Mouse (Mus musculus) layer of hippocampus, postnatal 36 days (tissue): ENCODE measurements at regions not wholly inside any gene's neighbourhood (a gene's known extent, or its start where the extent isn't known, plus 50 kb on each side); places are given as distances from the start of the nearest gene placed in this dataset.
A peak's percentile ranks its signal among the peaks of the same experiment; 100 is the strongest.
"Not testable (repeated sequence)": the region's sequence is repeated elsewhere in the genome, so short reads cannot be mapped to it uniquely, and the experiment has no call there.

Experiments used
- DNase-seq, 2 experiments: peaks; one replicate each; pipeline ENCODE4 v3.0.0; 2022

DNA sequence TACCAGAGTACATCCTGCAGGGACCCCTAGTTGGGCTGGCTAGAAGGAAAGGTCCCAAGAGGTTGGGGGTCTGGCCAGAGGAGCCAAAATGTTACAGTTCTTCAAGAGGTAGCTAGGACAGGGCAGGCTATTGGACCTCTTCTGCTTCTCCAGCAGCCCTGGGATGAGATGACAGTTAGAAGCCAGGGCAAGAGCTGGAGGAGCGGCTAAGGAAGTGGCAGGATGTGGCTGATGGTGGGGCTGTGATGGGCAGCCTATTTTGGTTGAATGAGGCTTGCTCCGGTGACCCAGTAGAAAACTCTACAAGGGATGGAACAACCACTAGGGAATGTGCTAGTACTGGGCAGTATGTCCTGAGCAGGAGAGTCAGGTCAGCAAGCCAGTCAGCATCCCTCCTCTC, 82.8 kb downstream of the Ddx11 start:
- DNase-seq, result no peak

DNA sequence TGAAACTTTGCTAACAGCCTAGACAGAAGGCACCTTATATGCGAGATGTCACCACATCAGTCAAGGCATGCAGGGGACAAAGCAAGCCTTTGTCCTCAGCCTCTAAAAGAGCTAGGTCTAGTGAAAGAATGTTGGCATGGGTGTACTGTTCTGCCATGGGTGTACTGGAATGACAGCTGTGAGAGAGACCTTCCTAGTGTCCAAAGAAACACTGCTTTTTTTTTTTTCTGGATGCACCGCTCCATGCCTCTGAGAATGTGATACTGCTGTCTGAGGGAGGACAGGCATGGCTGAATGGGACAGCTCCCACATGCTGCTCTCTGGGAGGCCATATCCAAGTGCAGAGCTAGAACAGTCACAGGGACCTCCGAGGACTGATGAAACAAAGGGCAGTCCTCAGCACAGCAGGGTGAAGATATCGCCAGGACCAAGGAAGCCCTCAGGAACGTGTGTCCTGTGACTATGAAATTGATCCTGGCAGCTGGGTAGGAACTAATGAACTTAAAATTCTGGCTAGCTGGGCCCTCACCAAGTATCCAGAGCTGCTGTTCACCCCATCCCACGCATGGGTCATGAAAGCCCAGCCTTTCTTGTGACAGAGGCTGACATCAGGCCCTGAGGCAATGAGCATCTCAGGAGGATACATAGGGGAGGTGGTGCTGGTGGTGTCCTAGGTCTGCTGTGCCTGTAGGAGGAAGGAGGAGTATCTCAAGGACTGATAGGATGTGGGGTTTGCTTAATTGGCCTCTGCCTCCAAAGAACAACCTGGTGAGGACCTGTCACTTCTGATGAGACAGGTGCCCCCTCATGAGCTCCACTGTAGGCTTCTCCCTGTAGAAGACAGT, 84.6 kb downstream of the Ddx11 start:
- DNase-seq, result not testable (repeated sequence)

DNA sequence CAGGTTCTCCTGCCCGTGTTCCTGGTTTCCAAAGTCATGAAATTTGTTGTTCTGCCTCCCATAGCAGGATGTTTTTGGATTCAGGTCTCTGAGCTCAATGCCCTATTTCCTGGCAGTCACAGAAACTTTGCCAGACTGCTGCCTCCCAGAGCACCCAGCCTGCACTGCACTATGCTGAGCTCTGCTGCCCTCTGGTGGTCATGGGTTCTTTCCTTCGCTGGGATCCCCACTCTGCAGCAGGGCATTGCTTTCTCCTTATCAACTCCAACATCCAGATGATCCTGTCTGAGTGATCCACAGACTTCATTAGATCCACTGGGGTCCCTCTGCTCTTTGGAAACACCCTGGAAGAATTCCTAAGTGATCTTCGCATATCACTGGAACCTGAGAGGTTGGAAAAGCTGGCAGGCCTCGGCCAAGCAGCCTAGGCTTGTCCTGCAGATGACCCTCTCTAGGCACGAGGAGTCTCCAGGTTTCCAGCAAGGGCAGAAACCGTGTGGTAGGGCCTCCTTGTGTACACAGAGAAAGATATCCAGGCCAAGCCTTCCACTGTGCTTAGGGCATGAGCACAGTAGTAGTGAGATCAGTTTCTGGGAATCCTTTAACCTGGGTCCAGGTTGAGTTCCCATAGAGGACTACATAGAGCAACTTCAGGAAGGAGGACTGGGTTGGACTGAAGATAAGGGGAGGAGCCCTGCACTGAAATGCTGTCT, 85.6 kb downstream of the Ddx11 start:
- not testable (repeated sequence) for DNase-seq

DNA sequence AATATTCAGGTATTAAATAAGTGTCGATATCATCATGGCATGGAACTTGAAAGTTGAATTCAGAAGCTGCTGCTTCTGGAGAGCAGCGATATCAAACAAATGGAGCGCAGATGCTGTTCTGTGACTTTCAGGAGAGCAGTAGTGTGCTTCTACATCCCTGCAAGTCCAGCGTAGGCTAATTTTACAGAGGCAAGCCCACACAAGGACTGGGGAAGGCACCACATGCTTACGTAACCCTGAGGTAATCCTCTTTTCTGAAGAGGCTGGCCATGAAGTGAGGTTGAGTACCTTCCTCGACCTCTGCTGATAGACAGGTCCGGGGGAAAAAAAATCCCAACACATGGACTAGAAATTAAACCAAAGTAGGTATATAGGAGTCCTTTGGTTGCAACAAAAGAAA, 88.2 kb downstream of the Ddx11 start:
- no peak for DNase-seq

DNA sequence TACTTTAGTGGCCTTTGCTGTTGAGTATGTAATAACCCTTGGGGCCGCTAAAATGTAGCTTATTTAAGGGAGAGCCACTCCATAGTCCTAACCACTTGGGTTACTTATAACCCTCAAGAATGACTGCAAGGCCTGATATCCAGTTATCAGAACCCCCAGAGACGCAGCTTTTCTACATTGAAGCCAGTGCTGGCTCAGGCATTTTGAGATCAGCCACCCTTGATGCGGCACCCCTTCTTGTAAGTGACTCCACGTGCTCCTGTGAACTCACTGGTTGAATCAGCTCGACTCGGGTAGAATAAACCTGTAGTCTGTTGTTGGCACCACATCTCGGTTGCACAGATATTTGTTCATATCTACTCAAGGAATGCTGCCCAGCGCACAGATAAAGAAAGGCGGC, 89.3 kb downstream of the Ddx11 start:
- no peak for DNase-seq

DNA sequence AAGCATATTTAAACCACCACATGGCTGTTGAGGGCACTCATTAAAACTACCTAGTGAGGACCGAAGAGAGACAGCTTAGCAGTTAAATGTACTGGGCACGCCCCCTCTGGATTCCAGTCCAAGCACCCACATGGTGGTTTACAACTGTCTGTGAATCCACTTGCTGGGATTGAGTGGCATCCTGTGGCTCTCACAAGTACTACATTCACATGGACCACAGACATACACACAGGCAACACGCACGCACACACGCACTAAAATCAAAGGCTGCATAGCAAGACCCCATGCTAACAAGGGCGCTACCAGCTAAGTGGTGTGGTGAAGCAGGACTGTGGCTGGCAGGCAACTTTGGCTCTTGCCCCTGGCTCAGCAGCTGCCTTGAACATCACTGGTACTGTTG, 95.0 kb downstream of the Ddx11 start:
- no peak for DNase-seq

DNA sequence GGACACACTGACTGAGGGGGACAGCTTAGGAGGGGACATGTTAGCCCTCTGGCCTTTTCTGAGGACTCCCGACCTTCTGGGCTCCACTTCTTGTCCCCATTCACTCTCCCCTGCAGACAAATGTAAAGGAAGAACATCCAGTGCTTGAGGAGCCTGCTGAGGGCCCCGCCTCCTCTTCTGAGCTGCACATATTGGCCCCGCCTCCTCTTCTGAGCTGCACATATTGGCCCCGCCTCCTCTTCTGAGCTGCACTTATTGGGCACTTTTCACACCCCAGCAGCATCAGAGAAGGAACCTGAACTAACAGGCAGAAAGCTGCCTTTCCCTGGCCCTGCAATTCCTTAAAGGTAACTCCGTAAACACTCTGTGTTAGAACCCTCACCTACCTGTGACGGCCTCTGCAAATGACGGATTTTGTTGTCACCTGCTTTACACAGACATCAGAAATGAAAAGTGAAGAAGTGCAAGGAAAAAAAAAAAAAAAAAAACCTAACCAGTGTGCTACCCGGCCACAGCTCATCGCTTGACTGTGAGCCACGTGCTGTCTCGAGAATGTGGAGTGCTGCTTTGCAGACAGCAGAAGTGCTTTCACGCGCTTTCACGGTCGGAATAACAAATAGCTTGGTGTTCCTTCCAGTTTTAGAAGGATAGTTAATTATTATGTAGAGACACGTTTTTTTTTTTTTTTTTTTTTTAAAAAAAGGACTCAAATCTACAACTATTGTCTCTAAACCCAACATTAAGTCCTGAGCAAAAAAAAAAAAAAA, 96.5 kb downstream of the Ddx11 start:
- DNase-seq, result no peak

DNA sequence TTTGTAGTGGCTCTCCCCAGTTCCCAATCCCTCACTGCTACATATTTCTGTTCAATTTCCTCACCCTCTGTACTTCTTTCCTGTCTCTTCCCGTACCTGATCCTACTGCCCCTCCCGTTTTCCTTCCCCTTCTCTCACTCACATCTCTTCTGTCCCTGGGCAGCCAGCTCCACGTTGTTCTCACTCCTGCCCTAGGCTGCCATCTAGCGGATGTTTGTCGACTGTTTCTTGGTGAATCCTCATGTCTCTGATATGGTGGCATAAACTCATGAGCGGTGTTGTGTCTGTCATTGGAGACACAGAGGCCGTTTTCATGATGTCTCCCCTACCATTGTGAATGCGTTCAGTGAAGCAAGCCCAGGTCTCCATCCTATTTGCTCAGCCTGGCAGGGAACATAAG, 97.9 kb downstream of the Ddx11 start:
- DNase-seq, result peak; percentile 48 to 66

DNA sequence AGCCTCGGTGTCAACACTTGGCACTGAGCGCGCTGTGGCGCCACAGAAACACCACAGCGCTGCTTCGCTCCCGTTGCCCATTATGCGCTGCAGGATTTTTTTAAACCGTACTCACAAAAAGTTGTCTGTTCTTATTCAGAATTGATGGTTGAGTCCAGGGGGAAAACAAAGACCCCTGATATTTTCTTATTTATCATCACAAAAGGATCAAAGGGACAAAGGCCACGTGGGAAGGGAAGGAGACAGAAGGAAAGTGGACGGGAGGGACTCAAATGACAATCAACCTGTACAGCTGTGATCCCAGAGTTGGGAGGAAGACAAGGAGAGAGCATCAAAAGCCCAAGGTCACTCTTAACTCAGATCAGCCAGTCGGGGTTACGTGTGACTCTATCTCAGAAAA, 100.4 kb downstream of the Ddx11 start:
- no peak for DNase-seq

DNA sequence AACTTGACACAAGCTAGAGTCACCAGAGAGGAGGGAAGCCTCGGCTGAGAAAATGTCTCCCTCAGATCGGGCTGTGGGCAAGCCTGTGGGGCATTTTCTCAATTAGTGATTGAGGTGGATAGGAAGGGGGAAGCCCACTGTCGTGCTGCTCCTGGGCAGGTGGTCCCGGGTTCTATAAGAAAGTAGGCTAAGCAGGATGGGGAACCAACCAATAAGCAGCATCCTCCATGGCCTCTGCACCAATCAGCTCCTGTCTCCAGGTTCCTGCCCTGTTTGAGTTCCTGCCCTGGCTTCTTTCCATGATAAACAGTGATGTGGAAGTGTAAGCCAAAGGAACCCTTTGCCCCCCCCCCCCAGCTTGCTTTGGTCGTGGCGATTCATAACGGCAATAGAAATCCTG, 100.9 kb downstream of the Ddx11 start:
- no peak for DNase-seq

DNA sequence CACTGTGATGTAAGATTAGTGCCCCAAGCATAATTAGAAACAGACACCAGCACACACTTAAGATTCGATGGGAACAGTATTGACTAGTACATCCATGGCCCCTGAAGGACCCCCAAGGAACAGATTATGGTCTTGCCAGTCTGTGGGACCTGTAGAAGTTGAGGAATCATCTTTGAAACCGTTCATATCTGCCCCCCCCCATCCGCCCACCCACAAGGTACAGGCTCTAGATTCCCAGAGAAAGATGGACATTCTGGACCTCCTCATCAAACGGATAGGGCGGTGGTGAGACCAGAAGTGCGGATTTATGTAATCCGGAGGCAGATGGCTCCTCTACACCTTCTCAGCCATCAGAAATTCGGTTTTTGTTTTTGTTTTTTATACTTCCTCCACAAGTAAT, 109.1 kb downstream of the Ddx11 start:
- DNase-seq, result no peak

DNA sequence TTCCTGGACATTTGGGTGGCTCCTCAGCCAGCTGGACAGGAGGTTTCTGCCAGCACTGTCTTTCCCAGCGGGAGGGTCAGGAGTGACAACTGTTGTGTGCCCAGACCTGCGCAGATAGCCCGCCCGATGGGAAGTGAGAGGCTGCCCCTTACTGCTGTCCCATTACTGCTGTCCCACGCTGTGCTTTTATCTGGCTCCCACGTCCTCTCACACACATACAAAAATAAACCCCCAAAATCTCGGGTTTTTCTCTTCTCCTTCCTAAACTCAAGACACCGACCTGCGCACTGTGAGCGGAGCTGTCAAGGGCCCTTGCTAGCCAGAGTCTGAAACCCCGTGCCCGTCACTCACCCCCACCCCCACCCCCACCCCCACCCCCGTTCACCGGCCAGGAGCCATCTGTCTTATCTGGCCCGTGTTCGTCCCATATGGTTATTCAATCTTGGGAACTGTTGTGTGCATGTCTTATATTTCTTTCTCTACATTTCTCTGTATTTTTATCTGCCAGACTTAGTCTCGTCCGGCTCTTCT, 109.6 kb downstream of the Ddx11 start:
- DNase-seq, result no peak

DNA sequence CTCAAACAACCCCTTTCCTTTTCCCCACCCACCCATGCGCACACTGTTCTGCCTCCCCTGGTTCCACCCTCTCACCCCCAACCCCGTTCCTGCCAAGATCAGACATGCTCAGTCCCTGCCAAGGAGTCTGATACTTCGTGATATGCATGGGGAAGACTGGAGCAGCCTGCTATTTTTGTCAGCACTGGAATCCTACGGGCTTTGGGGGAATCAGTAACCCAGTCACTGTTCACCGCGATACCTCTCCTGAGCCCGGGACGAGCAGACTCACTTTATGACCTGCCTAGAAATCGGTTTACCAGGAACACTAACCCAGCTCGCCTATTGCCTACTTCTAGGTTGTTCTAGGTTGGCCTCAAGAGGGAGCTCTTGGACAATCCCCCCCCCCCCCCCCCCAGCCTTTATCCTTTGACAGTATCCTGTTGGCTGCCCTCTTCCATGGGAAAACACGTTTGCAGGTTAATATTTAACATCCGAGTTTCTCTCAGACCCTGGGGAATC, 110.2 kb downstream of the Ddx11 start:
- DNase-seq, result peak; percentile 27 to 28

DNA sequence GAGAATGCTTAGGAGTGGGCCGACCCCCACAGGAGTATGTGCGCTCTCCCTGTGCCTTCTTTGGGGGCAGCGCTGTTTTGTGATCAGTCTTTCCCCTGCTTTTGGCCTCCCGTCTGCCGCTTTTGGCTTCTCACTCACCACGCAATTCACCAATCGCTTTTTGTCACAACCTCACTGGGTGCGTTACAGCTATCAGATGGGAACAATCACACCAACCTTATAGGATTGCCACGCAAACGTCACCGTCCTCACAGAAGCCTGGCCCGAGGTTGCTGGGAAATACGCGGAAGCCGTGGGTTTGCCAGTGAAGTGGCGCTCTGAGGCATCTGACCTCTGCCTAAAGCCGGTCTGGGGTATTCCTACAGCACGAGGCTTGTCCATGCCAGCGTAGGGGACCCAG, 111.1 kb downstream of the Ddx11 start:
- no peak for DNase-seq

DNA sequence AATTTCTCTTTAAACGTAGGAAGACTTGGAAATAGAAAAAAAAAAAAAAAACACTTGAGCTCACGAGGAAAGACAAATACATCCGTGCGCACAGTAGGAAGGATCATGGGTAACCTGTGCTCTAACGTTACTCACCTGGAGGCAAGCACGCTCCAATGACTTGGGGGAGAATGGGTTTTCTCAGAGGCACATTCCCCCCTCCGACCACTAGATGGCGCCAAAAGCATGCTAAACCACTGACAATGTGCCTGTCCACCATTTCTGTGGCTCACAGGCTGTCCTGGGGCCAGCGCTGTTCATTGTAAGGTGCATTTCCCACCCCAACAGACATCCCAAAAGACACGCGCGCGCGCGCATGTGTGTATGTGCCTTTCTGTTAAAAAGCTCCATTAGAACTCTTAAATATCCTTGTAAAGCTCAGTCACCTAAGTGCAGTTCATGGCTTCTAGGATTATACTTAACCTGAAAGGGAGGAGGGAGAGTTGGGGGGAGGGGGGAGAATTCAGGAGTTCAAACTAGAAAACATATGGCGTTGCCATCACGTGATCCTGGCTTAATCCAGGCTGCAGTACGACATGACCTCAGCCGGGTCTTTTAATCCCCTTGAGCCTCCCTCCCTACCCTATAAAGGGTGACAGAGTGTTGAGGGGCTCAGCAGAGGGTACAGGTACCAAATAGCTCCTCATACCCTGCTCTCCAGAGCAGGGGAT, 111.9 kb downstream of the Ddx11 start:
- peak; percentile 74 to 79 for DNase-seq

DNA sequence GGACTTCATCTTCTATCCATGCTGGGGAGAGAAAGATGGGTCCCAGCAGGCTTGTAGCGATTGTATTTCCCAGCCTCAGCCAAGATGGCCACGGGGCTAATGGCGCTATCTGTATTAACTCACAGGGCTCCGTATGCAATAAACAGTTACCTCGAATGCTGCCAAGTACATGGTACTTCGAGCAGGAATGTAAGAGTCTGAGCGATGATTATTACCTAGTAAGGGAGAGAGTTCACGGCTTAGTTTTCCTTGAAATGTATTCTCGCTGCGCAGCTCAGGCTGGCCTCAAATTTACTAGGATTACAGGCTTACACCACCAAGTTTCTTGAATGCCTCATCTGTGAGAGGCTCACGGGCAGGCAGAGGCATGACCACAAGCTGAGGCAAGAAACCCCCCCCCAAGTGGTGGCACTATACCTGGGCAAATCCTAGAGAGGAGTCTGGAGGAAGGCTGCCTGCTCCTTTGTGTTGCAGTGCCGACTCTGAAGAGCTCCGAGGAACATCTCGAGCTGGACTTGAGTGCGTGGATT, 112.6 kb downstream of the Ddx11 start:
- no peak for DNase-seq

DNA sequence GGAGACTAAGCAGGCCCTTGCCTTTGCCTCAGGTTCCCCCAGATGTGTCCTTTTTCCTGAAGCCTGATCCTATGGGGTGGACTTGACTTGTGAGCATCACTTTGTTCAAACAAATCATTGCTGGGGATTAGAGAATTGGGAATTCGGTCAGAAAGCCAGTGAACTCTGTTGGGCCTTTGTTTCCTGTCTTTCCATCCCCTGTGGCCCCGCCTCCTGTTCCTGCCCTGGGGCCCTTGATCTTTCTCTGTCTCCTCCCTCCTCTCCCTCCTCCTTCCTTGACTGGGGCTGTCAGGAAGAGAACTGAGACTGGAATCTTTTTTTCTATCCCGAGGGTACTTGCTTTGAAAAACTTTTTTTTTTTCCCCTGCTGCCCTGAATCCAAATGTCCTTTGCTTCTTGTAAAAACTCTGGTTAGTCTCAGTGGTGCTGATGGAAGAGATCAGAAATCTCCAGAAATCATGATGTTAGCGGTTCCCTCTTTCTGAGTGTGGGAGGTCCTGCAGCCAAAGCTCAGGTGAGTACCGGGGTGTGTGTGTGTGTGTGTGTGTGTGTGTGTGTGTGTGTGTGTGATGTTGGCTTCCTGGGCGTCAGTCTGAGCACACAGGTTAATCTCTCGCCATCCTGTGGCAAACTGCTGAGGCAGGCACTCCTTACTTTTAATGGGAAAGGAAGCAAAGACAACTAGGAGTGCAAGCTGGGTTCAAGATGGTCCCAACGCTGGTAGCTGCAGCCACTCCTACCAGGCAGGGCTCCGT, 118.7 kb downstream of the Ddx11 start:
- DNase-seq, result no peak

DNA sequence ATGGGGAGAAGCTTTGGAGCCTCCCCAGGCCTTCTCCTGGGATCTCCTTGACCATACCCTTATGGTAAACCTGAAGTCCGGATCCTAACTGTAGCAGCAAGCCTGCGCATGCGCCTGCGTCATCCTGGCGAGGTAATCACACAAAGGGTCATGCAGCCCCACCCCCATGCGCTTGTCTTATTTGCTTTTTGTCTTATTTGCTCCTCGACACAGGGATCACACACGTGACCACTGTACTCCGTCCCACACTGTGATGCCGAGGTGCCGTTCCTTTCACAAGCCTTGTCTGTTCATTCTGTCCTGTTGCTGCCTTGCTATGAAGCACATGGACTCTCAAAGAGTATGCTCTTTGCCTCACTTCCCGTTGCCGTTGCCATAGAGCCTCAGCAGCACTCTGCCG, 120.9 kb downstream of the Ddx11 start:
- DNase-seq, result no peak

DNA sequence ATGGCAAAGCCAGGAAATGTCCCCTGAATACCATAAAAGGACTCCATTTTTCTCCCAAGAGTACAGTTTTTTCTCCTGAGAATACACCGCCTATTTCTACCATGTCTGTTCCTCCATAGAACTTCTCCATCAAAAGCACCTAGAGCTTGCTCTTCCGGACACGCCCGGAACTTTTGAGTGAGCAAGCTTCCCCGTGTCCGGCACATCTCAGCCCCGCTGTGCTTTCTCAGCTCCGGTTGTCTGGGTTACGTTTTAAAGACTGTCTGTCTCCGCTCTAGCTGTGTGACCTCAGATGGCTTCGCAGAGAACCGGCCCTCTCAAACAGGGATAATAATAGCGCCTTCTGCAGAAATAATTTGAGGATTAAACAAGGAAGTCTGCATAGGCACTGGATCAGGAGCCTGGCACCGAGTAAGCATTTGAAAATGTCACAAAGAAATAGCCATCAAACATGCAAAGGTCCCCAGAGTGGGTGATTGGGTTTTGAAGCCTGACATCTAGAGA, 122.8 kb downstream of the Ddx11 start:
- DNase-seq, result no peak

DNA sequence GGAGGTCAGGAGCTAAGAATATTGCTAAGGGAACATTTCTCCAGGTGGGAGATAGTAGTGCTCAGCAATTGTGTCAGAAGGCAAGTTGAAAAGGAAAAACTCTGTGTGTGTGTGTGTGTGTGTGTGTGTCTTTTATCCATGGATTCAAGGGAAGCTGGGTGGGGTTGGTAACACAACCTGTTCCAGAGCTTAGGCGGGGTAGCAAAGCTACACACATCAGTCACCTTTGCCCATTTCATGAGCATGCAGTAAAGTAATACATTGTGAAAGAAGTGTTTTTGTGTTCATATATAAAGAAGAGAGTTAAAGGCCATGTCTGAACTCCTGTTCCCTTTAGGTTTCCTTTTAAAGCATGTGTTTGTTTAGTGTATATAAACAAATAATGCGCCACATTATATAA, 128.2 kb downstream of the Ddx11 start:
- DNase-seq, result no peak

DNA sequence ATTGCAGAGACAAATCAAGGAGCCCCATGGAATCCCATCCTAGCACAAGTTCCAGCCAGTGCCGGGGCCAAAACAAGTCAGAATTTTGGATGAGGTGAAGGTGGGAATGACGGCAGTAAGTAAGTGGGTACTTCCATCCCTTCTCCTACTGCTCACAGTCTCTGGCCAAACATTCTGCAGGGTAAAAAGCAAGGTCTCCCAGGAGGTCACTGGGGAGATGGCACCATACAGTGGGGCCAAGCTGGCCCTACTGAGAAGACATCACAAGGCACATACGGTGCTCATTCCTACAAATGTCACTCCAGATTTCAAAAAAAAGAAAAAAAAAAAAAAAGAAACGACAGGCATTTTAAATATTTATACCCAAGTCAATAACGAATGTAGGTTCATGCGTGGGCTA, 129.6 kb downstream of the Ddx11 start:
- DNase-seq, result no peak
